Mouse (Mus musculus): Measurements from ENCODE around the gene Gm17606. TPM values are rescaled to one million over a fixed set of nuclear protein-coding genes. Genes with fewer than 3 reads are reported as not detected.

Gm17606 gene
- polyA plus RNA-seq, 1 experiment from 2014 or later: not detected

GRCm38 (mm10) chr14:54601601-54602000, 39.2 kb upstream of the Gm17606 start:
- H3K9ac ChIP-seq (ENCODE audit: low read depth, low read length): no peak overlapping the region
- H3K4me1 ChIP-seq (replicated peaks; ENCODE audit: control insufficient read depth, insufficient read depth, low read length): no peaks in the 10 kb centered on the region
- H3K9me3 ChIP-seq (ENCODE audit: control insufficient read depth): no peaks in the 10 kb centered on the region
- H3K36me3 ChIP-seq (ENCODE audit: control insufficient read depth, insufficient read depth): no peaks in the 10 kb centered on the region
- no peak overlapping the region for H3K4me3 ChIP-seq (ENCODE audit: low read depth, low read length)
- TF ChIP-seq CTCF (IDR thresholded peaks at IDR 0.05; ENCODE audit: low read depth): no peak
- 64% methylated on average over 2 of the region's 2 CpGs for WGBS
- H3K4me2 ChIP-seq (replicated peaks; ENCODE audit: low read depth): no peak overlapping the region
- H3K27me3 ChIP-seq (replicated peaks; ENCODE audit: control insufficient read depth, insufficient read depth, low read length): no peaks in the 10 kb centered on the region
- ATAC-seq: no peak
- no peak overlapping the region for H3K27ac ChIP-seq (ENCODE audit: low read depth, low read length)

GRCm38 (mm10) chr14:54602613-54603012, 38.1 kb upstream of the Gm17606 start:
- H3K27me3 ChIP-seq (replicated peaks; ENCODE audit: control insufficient read depth, insufficient read depth, low read length): no peaks in the 10 kb centered on the region
- no peaks in the 10 kb centered on the region for H3K9me3 ChIP-seq (ENCODE audit: control insufficient read depth)
- H3K4me2 ChIP-seq (replicated peaks; ENCODE audit: low read depth): peak overlapping the region; percentile 64
- H3K36me3 ChIP-seq (ENCODE audit: control insufficient read depth, insufficient read depth): no peaks in the 10 kb centered on the region
- H3K9ac ChIP-seq (ENCODE audit: low read depth, low read length): peak overlapping the region; percentile 82
- ATAC-seq: no peak
- no peaks in the 10 kb centered on the region for H3K4me1 ChIP-seq (replicated peaks; ENCODE audit: control insufficient read depth, insufficient read depth, low read length)
- TF ChIP-seq CTCF (IDR thresholded peaks at IDR 0.05; ENCODE audit: low read depth): no peak
- peak overlapping the region; percentile 63 for H3K4me3 ChIP-seq (ENCODE audit: low read depth, low read length)
- whole genome bisulfite sequencing: 32% methylated on average over 4 of the region's 4 CpGs
- peak overlapping the region; percentile 94; the same call in 1 of the 2 replicates for H3K27ac ChIP-seq (ENCODE audit: low read depth, low read length)

GRCm38 (mm10) chr14:54603038-54603654, 37.6 kb upstream of the Gm17606 start:
- no peaks in the 10 kb centered on the region for H3K27me3 ChIP-seq (replicated peaks; ENCODE audit: control insufficient read depth, insufficient read depth, low read length)
- ATAC-seq: peak; percentile 99
- no peaks in the 10 kb centered on the region for H3K4me1 ChIP-seq (replicated peaks; ENCODE audit: control insufficient read depth, insufficient read depth, low read length)
- H3K4me2 ChIP-seq (replicated peaks; ENCODE audit: low read depth): peak overlapping the region; percentile 64
- under 1% methylated on average over 46 of the region's 46 CpGs for WGBS
- peak; percentile 39 for TF ChIP-seq CTCF (IDR thresholded peaks at IDR 0.05; ENCODE audit: low read depth)
- H3K9me3 ChIP-seq (ENCODE audit: control insufficient read depth): no peaks in the 10 kb centered on the region
- H3K27ac ChIP-seq (ENCODE audit: low read depth, low read length): peak overlapping the region; percentile 94
- peak overlapping the region; percentile 82 for H3K9ac ChIP-seq (ENCODE audit: low read depth, low read length)
- no peaks in the 10 kb centered on the region for H3K36me3 ChIP-seq (ENCODE audit: control insufficient read depth, insufficient read depth)
- H3K4me3 ChIP-seq (ENCODE audit: low read depth, low read length): peak overlapping the region; percentile 63

- no peaks in the 10 kb centered on the region for H3K36me3 ChIP-seq (ENCODE audit: control insufficient read depth, insufficient read depth)
- H3K27ac ChIP-seq (ENCODE audit: low read depth, low read length): peak overlapping the region; percentile 94; the same call in 1 of the 2 replicates
- H3K4me2 ChIP-seq (replicated peaks; ENCODE audit: low read depth): peak overlapping the region; percentile 64
- 84% methylated on average over 8 of the region's 8 CpGs for WGBS
- H3K4me3 ChIP-seq (ENCODE audit: low read depth, low read length): peak overlapping the region; percentile 63
- no peaks in the 10 kb centered on the region for H3K9me3 ChIP-seq (ENCODE audit: control insufficient read depth)
- ATAC-seq: no peak
- H3K27me3 ChIP-seq (replicated peaks; ENCODE audit: control insufficient read depth, insufficient read depth, low read length): no peaks in the 10 kb centered on the region
- TF ChIP-seq CTCF (IDR thresholded peaks at IDR 0.05; ENCODE audit: low read depth): no peak
- no peak overlapping the region for H3K9ac ChIP-seq (ENCODE audit: low read depth, low read length)
- H3K4me1 ChIP-seq (replicated peaks; ENCODE audit: control insufficient read depth, insufficient read depth, low read length): no peaks in the 10 kb centered on the region
Measured at GRCm38 (mm10) chr14:54603686-54604085, 37.1 kb upstream of the Gm17606 start.

- H3K36me3 ChIP-seq (ENCODE audit: control insufficient read depth, insufficient read depth): no peaks in the 10 kb centered on the region
- H3K9me3 ChIP-seq (ENCODE audit: control insufficient read depth): no peaks in the 10 kb centered on the region
- peak within 1 kb of the TSS; percentile 48 for H3K9ac ChIP-seq (ENCODE audit: low read depth, low read length)
- H3K27me3 ChIP-seq (replicated peaks; ENCODE audit: control insufficient read depth, insufficient read depth, low read length): no peaks in the 10 kb centered on the region
- under 1% methylated on average over 37 of the region's 39 CpGs for WGBS
- peak within 1 kb of the TSS; percentile 44 for H3K4me3 ChIP-seq (ENCODE audit: low read depth, low read length)
- no peaks in the 10 kb centered on the region for H3K4me1 ChIP-seq (replicated peaks; ENCODE audit: control insufficient read depth, insufficient read depth, low read length)
- ATAC-seq: peak; percentile 37
- no peak for TF ChIP-seq CTCF (IDR thresholded peaks at IDR 0.05; ENCODE audit: low read depth)
- 0 out of 2 replicates have a peak within 1 kb of the TSS, but pooled peaks have one; percentile 54 for H3K27ac ChIP-seq (ENCODE audit: low read depth, low read length)
- H3K4me2 ChIP-seq (replicated peaks; ENCODE audit: low read depth): peak within 1 kb of the TSS; percentile 73
Measured at GRCm38 (mm10) chr14:54605752-54606321, 34.9 kb upstream of the Gm17606 start, which contains the start of gene 4931414P19Rik. 4931414P19Rik (minus strand) TSS chr14:54605993.

GRCm38 (mm10) chr14:54607226-54607625, 33.5 kb upstream of the Gm17606 start:
- Histone ChIP-seq H3K4me2 (replicated peaks; ENCODE audit: low read depth) (no peak overlapping the region), H3K27ac (ENCODE audit: low read depth, low read length) (no peak overlapping the region), H3K9me3 (ENCODE audit: control insufficient read depth) (no peaks in the 10 kb centered on the region), H3K27me3 (replicated peaks; ENCODE audit: control insufficient read depth, insufficient read depth, low read length) (no peaks in the 10 kb centered on the region), H3K36me3 (ENCODE audit: control insufficient read depth, insufficient read depth) (0 out of 2 replicates have a peak, but pooled peaks cover 8% of the 10 kb centered on the region), H3K4me3 (ENCODE audit: low read depth, low read length) (no peak overlapping the region), H3K4me1 (replicated peaks; ENCODE audit: control insufficient read depth, insufficient read depth, low read length) (no peaks in the 10 kb centered on the region), H3K9ac (ENCODE audit: low read depth, low read length) (no peak overlapping the region)
- TF ChIP-seq CTCF (IDR thresholded peaks at IDR 0.05; ENCODE audit: low read depth): no peak
- ATAC-seq: no peak
- 68% methylated on average over 8 of the region's 8 CpGs for WGBS

Data from intestine, postnatal 0 days (tissue).